Mouse (Mus musculus) Patski (cell line): Measurements from ENCODE around the gene Vcpkmt. TPM values are rescaled to one million over a fixed set of nuclear protein-coding genes. Genes with fewer than 3 reads are reported as not detected.
"Not testable (repeated sequence)": the region's sequence is repeated elsewhere in the genome, so short reads cannot be mapped to it uniquely, and the experiment has no call there.

Source experiments
- ATAC-seq: fragments of 100-300 bp; one replicate; pipeline ENCODE4 v1.8.0; 2021
- CTCF ChIA-PET: fragments of 350-600 bp; sonication (Branson Sonifier 250); formaldehyde crosslinking; loops from one replicate; lab custom pipeline; 2022; ENCODE audit warnings: inconsistent platforms; lab: Charles Lee
- POLR2A ChIA-PET: fragments of 350-600 bp; sonication (Branson Sonifier 250); formaldehyde crosslinking; loops from one replicate; lab custom pipeline; 2022; ENCODE audit warnings: antibody characterized with exemption, inconsistent platforms; lab: Charles Lee
- DNase-seq: peaks from one replicate; pipeline ENCODE4 v3.0.0-alpha.2; 2011; ENCODE audit warnings: low read depth, low spot score
- H3K27me3 ChIP-seq: fragments of 371-371 bp; one replicate; pipeline ENCODE4 v1.5.1; 2021
- CTCF ChIP-seq: fragments of 100-300 bp; IDR thresholded peaks from one replicate; pipeline ENCODE4 v1.5.1; 2021
- in situ Hi-C: fragments of 300-500 bp; cut with MboI; formaldehyde crosslinking; loops from 3 replicates; pipeline ENCODE4 v1.11.1; 2018; ENCODE audit warnings: low pct_unique_long_range_greater_than_20kb, mixed read lengths
- polyA plus RNA-seq: library from polyadenylated mRNA; unstranded; gene quantifications from one replicate; pipeline ENCODE4 v1.2.3, GENCODE M21; 2021

The Vcpkmt gene
- polyA plus RNA-seq, 1 experiment from 2014 or later = 17.7 TPM

GRCm38 (mm10) chr12:69573916-69574881 lies 8.6 kb downstream of the Vcpkmt start:
- TF ChIP-seq CTCF = peak; percentile 72
- DNase-seq = peak; percentile 39
- H3K27me3 ChIP-seq = no peaks in the 10 kb centered on the region
- no peak for ATAC-seq
- in situ Hi-C loops = no loop called here
- CTCF ChIA-PET = interaction anchor here (0.9 to 2.5 kb wide), 10 partner anchors 15 to 226 kb away, joined by 3 to 10 read pairs (median 4); no protein-coding TSS in a partner anchor
- POLR2A ChIA-PET = interaction anchor here (0.7 kb wide), 1 partner anchor 122 kb away, joined by 3 read pairs; no protein-coding TSS in a partner anchor

GRCm38 (mm10) chr12:69573271-69573670 lies 9.6 kb downstream of the Vcpkmt start:
- ChIA-PET POLR2A (interaction anchor here (0.9 kb wide), 1 partner anchor 71 kb away, joined by 4 read pairs; no protein-coding TSS in a partner anchor), CTCF (interaction anchor here (1.0 to 1.2 kb wide), 4 partner anchors 88 to 225 kb away, joined by 3 to 4 read pairs (median 3); no protein-coding TSS in a partner anchor)
- in situ Hi-C loops = no loop called here
- H3K27me3 ChIP-seq = no peaks in the 10 kb centered on the region
- DNase-seq = no peak
- TF ChIP-seq CTCF = no peak
- ATAC-seq = no peak

- no peak for TF ChIP-seq CTCF
- ChIA-PET CTCF (interaction anchor here (1.5 kb wide), 1 partner anchor 189 kb away, joined by 4 read pairs; no protein-coding TSS in a partner anchor), POLR2A (interaction anchor here (0.7 kb wide), 1 partner anchor 95 kb away, joined by 3 read pairs; no protein-coding TSS in a partner anchor)
- DNase-seq (no peak), ATAC-seq (no peak)
- in situ Hi-C loops = loop anchor here (10.0 kb wide), 1 partner anchor 185 kb away; no protein-coding TSS in a partner anchor
- no peaks in the 10 kb centered on the region for H3K27me3 ChIP-seq
These were observed 12.9 kb downstream of the Vcpkmt start for GRCm38 (mm10) chr12:69569926-69570325.

DNA sequence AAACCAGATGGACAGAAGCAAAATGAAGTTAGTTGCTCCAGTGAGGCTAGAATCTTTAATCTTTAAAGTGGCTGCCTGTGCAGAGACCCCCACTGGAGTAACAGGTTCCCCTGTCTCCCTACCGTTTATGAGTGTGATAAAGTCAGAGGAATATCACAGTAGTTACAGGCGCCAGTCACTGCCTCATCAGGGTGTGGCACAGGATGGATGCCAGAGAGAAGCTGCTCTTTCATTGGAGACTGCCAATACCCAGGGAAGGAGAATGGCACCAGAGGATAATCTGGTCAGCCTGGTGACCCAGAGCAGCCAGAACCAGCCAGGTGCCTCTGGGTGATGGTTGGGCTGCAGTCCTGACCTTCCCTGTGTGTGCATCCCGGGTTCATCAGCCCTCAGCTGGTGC lies 14.6 kb downstream of the Vcpkmt start:
- H3K27me3 ChIP-seq = no peaks in the 10 kb centered on the region
- POLR2A ChIA-PET = no interaction called here
- DNase-seq (no peak), ATAC-seq (no peak)
- in situ Hi-C loops = loop anchor here (10.0 kb wide), 1 partner anchor 183 kb away; no protein-coding TSS in a partner anchor
- CTCF ChIA-PET = interaction anchor here (1.0 kb wide), 1 partner anchor 32 kb away, joined by 3 read pairs; no protein-coding TSS in a partner anchor
- TF ChIP-seq CTCF = no peak

DNA sequence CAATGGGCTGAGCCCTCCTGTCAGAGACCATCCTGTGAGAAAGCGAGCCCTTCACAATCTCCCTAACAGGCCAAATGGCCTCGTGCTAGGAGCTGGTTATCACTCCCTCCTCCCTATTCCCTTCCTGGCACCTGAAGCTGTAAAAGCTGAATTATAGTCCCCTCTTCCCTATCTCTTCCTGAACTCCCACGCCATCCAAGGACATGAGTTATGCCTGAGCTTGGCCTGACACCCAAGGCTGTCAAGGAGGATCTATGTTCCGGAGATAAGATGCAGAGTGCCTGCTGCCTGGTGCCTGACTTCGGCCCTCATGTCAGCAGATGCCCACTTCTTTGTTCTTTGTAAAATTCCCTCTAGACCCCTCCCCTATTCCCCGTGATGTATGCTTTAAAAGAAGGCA lies 21.8 kb downstream of the Vcpkmt start:
- CTCF ChIA-PET = interaction anchor here (3.8 kb wide), 1 partner anchor 14 kb away, joined by 10 read pairs; no protein-coding TSS in a partner anchor
- H3K27me3 ChIP-seq, ATAC-seq, DNase-seq, POLR2A ChIA-PET: not testable (repeated sequence)
- in situ Hi-C loops = loop anchor here (10.0 kb wide), 1 partner anchor 176 kb away; no protein-coding TSS in a partner anchor

- in situ Hi-C loops = no loop called here
- no peaks in the 10 kb centered on the region for H3K27me3 ChIP-seq
- DNase-seq (no peak), ATAC-seq (no peak)
- TF ChIP-seq CTCF = no peak
- ChIA-PET CTCF (interaction anchor here (1.1 kb wide), 1 partner anchor 10 kb away, joined by 3 read pairs; no protein-coding TSS in a partner anchor), POLR2A (interaction anchor here (0.8 kb wide), 1 partner anchor 19 kb away, joined by 4 read pairs; no protein-coding TSS in a partner anchor)
These were observed 26.5 kb downstream of the Vcpkmt start for GRCm38 (mm10) chr12:69556221-69556861.

DNA sequence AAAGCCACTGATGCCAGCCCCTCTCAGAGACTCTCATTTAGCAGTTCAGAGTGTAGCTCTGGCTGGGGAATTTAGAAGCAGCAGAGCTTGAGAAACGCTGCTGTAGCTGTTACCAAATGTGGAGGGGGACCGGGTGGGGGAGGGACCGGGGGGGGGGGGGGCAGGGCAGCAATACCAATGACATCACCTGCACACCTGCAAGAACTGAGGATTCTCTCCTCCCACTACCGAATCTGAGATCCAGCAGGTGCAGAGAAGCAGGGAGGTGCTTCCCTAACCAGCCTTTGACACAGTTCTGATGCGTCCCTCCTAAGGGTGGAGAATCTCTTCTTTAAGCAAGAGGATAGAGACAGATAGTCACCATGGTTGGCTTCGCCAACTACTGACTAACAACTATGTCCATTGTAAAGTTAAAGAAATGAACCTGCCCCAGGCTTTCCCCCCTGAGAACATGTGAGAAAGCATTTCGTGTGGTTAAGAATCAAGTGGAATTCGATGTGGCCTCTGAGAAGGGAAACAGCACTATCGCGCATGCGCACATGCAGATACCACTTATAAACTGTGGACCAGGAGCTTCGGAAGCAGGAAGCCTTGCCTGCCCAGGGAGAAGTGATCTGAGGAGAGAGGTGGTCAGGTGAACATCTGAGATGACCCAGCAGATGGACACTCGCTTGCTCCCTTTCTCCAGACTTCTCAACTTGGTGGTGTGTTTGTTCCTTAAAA lies 37.2 kb downstream of the Vcpkmt start:
- no peaks in the 10 kb centered on the region for H3K27me3 ChIP-seq
- TF ChIP-seq CTCF = no peak
- ATAC-seq (no peak), DNase-seq (no peak)
- ChIA-PET POLR2A (interaction anchor here (0.6 kb wide), 2 partner anchors 14 to 171 kb away, joined by 3 to 5 read pairs; no protein-coding TSS in a partner anchor), CTCF (no interaction called here)
- in situ Hi-C loops = no loop called here

DNA sequence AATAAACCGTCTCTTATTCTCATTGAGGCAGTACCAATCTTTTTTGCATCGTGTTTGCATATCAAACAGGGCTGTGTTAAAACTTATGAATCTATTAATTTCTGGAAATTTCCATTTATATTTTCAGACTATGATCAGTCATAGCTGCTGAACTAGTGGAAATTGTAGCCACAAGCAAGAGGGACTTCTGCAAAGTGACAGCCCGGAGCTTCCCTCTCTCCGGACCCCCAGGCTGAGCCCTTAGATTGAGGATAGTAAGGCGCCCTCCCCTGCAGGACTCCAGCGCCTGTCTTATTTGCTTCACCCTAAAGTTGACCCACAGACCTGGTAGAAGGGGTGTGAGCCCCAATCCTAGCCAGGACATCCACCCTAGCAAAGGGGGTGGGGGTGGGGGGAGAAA lies 37.8 kb downstream of the Vcpkmt start:
- no peak for TF ChIP-seq CTCF
- in situ Hi-C loops = no loop called here
- DNase-seq (no peak), ATAC-seq (no peak)
- CTCF ChIA-PET = no interaction called here
- H3K27me3 ChIP-seq = no peaks in the 10 kb centered on the region
- POLR2A ChIA-PET = no interaction called here

DNA sequence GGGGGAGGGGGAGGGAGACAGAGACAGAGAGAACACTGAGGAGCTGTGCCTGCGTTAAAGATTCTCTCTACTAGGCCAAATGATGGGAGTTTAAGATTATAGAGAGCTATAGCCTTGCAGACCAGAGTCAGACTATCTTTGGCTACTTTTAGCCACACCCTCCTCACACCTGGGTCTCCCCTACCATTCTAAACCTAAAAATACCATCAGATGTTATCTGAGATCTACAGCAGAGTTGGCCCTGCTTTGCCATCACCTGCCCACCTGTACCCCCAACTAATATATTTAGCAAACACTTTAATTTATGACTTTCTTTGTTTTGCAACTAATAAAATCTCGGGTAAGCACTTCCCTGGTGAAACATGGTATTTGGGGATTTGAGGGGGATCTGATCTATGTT lies 38.3 kb downstream of the Vcpkmt start:
- TF ChIP-seq CTCF = no peak
- ChIA-PET POLR2A (no interaction called here), CTCF (no interaction called here)
- ATAC-seq = no peak
- H3K27me3 ChIP-seq = no peaks in the 10 kb centered on the region
- in situ Hi-C loops = no loop called here
- no peak for DNase-seq
